Mouse (Mus musculus): ENCODE measurements around the gene Itgb6.

Itgb6 gene

DNA sequence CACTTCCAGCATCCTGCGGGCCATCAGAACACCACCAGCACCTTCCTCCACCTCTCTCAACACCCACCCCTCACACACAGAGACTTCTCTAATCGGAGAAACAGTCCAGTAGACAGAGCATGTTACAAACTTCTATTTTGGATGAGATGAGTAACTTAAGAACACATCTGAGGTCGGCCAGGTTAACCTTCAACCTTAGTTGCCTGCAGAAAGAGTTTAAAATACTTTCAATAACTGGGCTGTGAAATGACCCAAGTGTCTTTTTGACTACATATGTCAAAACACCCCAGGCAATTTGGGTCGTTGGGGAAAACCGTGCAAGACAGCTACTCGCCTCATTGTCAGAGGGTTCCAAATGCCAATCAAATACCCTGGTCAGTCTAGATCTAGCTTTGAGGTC, 10.0 kb downstream of the Itgb6 start:
- DNase-seq = no peak

DNA sequence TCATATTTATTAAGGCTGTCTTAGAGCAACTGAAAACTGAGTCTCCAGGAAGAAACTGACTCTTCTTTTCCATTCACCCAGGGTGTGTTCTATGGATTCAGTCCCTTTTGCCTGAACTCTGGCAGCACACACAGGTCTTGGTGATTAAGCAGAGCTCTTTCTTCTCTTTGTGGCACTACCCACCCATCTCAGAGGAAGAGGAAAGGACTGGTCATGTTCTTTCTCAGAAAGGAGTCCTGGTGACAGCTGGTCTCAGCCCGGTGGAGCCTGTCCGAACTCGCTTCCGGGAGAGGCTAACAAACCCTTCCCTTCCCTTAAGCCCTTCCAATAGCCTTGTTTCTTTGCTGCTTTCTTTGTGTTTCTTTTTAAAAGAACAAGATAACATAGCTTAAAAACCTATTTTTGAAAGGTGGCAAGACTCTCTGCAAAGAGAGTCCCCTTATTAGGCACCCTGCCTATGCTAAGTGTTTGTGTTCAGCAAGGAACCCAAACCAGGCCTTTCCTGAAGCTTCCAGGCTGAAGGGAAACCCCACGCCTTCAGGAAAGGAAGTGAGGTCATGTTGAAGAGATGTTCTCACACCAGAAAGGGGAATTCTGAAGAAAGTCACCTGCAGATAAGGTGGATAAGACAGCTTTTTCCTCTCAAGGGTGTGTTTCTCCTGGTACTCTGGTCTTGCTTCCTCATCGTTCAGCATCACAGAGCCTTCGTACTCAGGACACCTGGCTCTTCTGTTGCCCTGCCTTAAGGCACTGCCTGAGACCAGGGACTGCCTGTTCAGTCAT, 11.2 kb downstream of the Itgb6 start:
- no peak for DNase-seq

DNA sequence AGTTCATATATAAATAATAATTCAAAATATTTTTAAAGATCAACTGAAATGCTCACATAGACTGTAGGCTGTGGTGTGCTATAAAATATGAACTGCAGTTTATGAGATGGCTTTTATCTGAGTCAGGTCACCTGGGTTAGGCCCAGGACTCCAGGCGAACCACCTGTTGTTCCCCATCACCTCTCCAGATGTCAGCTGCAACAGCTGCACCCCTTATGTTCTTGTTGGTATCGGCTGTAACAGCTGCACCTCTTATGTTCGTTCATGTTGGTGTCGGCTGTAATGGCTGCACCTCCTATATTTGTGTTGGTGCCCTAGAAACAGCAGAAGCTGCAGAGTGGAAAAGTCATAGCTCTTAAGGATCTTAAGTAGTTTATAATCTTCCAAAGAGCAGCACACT, 12.1 kb downstream of the Itgb6 start:
- DNase-seq = no peak

DNA sequence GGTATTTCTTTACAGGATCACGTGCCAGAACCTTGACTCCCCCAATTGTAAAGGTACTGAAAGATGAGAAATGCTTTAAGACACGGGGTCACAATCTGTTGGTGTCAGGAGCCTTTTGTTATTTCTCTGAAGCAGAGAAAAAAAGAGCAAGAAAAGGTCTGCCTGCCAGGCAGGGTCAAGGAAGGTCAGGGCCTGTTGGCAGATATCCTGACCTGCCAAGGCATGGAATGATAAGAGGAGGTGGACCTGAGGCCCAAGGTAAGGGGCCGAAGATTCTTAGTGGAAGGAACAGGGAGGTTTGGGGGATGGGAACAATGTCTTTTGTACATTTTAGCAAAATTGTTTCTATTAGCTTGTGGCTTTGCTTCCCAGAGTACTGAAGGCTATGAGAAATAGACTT, 13.8 kb downstream of the Itgb6 start:
- no peak for DNase-seq

DNA sequence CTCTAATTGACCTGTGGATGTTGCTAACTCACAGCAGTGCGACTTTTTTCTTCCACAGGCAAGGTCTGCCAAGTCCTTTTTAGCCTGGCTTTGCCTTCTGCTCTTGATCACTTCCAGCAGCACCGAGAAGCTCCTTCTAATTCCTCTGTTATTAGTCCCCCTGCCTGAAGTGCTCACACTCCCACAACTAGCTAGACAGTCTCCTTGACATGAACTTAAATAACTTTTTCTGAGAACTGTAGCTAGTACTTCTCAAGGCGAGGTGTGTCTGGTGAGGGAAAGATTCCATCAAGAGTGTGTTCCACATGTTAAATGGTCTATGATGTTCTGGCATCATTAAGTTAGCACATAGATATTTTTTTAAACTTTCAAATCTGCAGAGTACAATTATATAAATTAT, 15.6 kb downstream of the Itgb6 start:
- no peak for DNase-seq

DNA sequence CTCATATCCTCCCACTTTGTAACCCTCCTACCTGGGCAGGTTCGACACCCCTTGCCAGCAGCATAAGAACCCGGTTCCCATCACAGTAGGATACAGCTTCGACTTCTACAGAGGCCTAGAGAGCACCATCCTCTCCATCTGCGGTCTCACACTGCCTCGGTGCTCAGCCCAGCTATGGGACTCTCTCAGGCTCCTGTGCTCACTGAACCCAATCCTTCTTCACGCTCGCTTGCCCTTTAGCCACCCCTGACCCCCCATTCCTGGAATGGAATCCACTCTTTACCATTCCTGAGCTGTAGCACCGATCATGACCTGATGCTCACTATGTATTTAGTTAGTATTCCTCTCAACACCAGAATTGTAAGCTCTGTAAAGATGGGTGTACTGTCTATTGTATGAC, 17.0 kb downstream of the Itgb6 start:
- DNase-seq = no peak

DNA sequence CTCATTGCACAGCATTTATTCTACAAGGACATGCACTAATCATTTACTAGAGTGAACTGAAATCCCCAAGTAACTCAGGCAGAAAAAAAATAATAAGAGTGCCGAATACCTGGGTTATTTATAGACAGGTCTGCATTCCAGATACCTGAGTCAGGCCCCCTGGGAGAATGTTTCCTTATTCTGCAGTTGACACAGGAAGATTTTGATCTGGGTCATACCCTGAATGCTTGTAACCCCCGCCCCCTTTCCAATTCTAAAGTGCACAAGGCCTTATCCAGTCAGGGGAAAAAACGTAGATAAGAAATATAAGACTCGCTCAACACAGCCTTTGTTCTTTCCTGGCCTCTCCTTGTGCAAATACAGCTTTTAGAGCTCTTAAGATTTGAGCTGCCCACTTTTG, 19.1 kb downstream of the Itgb6 start:
- no peak for DNase-seq

DNA sequence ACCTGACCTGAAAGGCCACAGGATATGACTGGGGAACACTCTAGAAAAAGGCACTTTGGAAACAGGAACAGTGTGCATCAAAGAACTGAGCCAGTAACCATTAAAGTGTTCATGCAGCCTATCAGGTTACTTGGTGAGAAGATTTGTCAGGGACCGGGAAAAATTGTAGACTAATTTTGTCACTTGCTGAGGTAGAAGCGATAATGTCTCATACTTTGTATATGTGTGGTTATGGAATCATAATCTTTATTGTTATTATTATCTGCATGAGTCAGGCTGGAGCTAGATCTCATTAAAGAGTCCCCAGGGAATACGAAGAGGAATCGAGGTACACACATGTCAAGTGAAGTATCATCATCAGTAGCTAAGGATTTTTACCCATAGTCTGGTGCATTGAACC, 21.5 kb downstream of the Itgb6 start:
- no peak for DNase-seq

DNA sequence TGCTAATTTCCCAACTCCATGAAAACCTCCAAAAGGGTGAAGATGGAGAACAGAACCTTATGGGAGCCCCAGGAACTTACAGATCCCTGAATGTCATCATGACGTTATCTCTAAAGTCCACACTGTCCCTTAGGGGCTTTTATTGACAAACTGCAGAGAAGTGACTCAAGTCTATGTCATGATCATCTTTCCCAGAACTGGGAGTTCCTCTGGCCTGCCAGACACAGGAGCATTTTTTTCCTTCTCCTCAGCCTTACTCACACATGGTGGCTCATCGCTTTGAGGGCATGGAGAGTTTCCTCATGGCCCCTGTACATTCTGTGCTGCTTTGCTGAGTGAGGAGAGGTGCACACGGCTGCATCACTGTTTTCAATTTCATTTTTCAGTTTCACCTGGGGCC, 22.4 kb downstream of the Itgb6 start:
- DNase-seq = no peak

DNA sequence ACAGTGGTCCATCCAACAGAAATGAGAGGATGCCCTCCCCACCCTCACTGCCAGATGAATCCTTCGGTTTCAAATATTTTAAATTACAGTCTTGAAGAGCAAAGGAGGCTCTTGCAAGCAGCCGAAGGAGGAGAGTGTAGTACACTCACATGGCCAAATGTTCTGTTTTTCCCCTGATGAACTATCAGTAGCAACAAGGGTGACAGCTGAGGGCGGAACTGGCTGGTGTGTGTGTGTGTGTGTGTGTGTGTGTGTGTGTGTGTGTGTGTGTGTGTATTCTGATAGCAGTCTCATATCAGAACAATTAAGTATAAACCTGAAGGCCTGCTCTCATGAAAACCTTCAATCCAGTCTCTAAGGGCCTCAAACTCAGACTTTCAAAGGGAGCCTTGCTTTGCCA, 22.9 kb downstream of the Itgb6 start:
- DNase-seq = no peak

DNA sequence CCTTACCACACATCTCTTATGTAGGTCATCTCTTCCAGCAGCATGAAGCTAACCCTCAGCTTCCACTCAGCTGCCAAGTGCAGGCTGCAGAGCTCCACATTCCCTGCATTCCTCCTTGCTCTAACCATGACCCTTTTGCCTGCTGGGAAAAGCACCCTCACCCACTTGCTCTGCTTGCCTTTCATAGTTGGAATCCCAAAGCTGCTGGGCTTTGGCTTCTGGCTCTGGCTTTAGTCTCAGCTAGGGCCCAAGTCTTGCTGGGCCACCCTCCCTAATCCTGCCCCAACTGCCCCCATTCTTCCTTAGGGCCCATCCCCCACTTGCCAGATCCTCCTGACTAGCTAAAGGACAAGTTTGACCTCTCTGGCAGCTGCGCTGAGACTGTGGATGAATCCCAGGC, 24.3 kb downstream of the Itgb6 start:
- DNase-seq = no peak

DNA sequence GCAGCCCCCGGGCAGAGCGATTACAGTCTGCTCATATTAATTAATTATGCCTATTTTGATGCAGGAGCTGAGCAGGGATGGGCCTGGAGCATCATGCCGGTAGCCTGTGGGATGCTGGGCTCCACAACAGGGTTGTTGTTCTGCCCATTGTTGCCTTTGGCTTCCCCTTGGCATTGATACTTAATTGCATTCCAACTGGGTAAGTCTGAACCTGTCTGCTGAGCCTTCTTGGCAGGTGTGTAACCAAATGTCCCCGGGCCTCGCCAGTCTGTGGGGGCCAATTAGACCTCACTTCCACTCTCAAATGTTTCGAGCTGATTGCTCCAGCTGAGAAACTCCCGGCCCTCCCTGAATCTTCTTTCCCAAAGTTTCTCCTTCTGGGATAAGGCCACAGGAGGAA, 24.9 kb downstream of the Itgb6 start:
- no peak for DNase-seq

DNA sequence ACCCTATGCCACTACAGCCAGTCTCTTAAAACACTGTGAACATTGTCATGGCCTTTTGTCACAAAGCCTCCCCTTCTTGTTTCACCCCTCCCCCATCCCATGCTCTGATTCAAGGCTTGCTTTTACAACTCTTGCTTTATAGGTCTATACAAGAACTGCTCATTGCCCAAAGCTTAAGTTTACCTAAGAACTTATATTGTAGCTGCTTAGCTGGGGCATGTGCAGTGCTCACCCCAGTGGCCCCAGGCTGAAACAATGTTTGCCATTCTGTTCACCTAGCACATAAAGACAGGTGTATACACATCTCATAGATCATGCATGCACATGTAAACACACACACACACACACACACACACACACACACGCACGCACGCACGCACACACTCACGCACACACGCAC, 25.9 kb downstream of the Itgb6 start:
- DNase-seq = no peak

DNA sequence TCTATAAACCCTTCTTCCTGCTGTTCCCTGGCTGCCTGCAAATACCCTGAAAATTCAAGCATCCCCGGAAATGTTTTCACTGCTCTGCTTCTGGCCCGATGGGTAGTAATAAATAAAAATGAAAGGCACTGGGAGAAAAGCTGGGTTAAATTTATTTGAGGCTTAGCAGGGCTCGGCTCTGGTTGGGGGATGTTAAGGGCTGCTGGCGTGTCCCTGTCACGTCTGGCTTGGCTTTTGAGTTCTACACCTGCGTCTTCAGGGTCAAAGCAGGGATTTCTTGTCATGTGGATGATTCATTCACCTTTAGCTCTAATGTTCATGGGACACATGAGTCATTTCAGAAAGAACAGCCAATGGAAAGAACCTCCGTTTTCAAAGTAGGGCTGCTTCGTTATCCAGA, 26.7 kb downstream of the Itgb6 start:
- DNase-seq = no peak

DNA sequence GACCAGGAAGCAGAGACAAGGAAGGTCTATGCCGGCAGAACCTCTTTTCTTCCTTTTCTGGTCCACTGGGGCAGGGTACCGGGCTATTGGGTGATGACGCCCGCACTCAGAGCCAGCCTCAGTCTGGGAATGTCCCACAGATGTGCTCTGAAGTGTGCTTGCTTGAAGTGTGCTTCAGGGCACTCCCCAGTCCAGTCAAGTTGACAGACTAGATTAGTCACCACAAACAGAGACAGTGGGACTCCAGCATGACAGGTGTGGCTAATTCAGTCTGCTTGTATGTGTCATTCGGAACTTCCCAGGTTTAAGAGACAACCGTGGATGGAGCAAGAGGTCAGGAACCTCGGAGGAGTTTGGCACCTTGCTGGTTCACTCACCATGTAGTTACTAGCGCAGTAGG, 27.9 kb downstream of the Itgb6 start:
- DNase-seq = no peak

DNA sequence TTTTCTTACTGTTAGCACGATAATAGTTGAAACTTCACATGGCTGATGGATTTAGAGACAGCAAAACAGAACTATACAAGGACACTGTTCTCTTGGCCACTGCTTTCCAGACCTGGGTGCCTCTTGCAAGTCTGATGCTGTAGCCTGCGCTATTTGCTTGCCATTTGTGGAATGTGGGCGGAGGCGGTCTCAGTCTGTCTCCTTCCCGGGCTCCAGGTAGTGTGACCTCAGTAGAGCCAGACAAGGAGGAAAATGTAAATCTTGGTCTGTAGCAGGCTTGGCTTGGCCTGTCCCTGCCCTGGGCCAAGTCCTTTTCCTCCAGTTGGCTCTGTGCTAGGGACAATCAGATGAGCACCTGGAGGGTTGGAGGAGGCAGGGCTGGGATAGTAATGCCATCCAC, 30.2 kb downstream of the Itgb6 start:
- no peak for DNase-seq

DNA sequence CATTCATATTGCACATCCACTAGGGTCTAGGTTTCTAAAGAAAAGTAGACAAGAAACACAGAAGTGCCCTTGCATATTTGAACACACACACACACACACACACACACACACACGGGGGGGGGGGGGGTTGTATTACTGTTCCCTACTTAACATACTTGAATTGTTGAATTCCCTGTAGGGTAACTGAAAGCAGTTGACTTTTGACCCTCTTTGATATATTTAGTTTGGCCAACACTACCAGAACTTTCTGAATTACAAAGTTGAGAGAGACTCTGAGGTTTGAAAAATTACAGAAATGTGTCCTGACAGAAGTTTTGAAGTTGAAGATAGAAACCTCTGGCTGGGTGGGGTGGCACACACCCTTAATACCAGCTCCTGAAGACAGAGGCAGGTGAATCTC, 32.2 kb downstream of the Itgb6 start:
- DNase-seq = no peak

DNA sequence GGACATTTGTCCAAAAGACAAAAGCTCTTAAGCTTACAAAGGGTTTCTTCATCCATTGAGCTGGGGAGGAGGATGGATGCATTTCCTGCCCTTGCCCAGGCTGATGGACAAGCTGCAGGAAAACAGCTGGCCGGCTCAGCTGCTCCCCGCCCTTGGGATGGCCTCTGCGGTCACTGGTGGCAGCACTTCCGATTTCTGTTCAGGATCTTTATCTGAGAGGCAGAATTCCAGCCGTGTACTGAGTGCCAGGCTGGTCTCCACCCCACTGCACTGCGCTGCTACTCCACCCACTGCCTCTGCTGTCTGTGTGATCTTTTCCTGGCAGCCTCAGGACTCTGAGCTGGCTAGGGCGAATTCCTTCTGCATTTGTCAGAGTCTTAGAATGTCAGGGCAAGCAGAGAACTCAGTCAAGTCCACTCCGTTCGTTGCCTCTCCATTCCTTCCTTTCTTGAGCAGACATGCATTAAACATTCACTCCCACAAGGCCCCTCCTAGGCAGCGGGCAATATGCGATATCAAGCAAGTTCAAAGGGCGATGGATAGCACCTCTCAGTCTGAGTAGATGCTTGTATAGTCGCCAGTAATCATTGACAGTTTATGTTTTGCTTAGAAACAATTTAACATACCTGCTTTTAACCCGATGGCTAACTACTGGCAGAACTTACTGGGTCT, 33.4 kb downstream of the Itgb6 start:
- DNase-seq = no peak

DNA sequence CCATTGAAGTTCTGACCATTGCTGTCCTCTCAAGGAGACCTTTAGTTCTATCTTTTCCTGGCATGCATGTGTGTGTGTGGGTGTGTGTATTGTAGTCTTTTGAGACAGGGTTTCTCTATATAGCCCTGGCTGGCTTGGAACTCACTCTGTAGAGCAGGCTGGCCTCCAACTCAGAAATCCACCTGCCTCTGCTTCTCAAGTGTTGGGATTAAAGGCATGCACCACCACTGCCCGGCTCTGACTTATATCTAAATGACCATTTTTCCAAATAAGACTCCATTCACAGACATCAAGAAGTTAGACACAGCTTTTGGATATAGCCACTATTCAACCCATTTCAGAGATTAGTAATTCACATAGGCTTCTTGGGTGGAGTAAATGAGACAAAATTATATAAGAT, 34.3 kb downstream of the Itgb6 start:
- DNase-seq = no peak

DNA sequence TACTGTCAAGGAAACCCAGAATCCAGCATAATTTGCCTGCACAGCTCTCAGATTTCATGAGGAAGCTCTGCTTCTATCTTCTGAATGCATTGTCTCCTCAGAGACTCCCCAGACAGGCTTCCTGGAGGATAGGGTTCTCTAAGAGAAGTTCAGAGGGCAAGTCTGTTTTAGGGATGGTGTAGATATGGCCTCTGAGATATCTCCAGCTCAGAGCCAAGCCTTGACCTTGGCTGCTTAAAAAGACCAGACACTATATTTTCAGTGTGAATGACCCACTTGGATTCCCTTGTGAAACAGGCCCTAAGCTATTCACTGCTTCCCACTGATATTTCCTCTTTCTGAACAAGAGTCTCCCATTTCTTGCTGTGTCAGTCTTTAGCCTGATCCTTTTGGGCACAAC, 36.5 kb downstream of the Itgb6 start:
- DNase-seq = no peak

DNA sequence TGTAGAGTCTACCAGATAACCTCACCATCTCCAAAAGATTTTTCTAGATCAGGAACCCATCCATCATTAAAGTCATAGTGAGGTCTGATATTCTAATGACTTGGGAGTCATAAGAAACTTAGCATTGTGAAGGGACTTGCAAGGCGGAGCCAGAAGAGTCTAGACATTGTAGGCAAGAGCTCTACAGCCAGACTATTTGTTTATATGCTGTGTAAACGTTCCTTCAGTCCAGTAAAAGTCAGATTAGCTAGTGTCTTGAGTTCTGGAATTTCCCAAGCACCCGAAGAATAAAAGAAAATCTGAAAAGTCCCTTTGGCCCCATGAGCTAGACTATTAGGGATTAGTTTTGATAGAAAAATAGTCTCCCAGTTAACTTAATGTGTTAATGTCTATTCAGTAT, 38.3 kb downstream of the Itgb6 start:
- DNase-seq = no peak

DNA sequence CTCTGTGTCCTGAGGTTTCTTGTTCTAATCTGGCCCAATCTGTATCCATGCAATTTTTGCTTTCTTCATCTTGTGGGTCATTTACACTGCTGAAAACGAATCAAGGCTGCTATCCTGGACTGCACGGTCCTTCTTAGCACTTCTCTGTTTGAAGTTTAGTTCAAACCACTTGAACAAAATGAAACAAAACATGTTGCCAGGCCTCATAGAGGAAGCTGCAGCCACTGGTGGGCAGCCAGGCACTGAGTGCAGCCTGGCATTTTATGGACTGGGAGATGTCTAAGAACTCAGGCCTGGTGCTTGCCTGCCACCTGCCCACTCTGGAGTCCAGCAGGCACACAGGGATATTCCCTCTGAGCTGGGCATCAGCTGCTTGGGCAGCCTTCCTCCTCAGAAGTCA, 39.9 kb downstream of the Itgb6 start:
- DNase-seq = no peak

DNA sequence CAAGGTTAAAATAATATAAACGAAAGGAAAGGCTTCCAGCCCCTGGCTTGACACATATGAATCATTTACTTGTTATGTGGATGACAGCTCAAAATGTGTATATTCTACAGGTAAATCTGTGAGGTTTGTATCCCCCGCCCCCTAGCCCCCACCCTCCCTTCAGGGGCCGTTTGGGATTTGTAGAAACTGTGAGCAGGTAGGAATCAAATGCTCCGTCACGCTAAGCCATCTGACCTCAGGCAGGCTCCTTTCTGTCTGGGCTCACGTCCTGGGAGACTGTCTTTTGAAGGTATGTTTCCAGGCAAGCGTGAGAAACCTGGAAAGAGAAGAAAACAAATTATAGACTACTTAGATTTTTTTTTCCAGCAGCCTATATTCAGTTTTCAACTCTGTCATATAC, 48.0 kb downstream of the Itgb6 start:
- DNase-seq = no peak

DNA sequence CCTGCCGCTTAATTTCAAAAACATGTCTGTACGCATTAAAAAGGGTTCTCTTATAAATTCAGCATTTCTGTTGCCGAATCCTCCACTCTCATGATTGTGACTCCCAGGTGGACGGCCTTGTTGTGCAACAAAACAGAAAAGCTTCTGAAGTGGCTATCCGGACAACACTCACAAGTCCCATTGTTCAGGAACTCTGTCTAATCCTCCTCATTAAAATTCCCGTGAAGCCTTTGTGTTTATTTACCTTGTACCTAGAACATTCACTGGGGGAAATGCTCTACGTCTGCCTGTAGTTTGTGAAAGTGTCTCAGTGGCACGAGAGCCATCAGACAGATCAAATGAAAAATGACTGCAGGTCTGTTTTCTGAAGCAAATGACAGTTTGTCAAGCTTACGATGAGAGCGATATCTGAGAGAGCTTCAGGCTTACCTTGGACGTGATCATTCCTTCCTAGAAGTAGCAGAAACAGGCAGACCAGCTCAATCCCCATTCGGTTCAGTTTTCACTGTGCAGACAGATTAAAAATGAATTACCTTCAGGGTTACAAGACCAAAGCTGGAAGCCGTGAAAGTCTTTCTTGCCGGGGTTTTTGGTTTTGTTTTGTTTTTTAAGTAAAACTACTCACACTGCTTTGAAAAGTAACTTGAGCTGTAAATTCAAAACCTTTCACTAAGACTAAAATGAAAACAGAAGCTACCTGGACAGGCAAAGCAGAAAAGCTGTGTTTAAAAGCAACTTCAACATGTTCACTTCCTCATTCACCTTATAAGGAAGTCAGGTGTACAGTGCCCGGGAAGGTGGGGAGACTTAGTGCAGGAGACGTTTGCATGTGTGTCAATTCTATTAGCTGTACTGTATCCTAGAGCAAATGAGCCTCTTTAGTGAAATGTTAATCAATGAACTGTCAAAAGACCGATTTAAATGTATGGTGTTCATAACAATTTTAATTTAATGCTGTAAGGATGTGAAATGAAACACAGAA, 49.2 kb downstream of the Itgb6 start:
- DNase-seq = no peak

Data from cerebellum, postnatal 25 days (tissue).